Mouse (Mus musculus) adrenal gland, postnatal 0 days (tissue): ENCODE results near the gene Mib2. TPM values are rescaled to one million over a fixed set of nuclear protein-coding genes. Genes with fewer than 3 reads are reported as not detected.

ENCODE experiments used
- polyA plus RNA-seq: library from polyadenylated mRNA; unstranded; fragments of >200 nt; fragmentation: Nextera tagmentation; extraction: Ambion mirVana; gene quantifications from 2 replicates; pipeline ENCODE4 v1.2.1, GENCODE M21; 2015

The Mib2 gene
- polyA plus RNA-seq = 22.3 and 24.1 TPM in 2 replicates

GRCm38 (mm10) chr4:155668689-155669597 is at the start of gene Mib2:
Mib2 (minus strand) TSS chr4:155669198.

DNA sequence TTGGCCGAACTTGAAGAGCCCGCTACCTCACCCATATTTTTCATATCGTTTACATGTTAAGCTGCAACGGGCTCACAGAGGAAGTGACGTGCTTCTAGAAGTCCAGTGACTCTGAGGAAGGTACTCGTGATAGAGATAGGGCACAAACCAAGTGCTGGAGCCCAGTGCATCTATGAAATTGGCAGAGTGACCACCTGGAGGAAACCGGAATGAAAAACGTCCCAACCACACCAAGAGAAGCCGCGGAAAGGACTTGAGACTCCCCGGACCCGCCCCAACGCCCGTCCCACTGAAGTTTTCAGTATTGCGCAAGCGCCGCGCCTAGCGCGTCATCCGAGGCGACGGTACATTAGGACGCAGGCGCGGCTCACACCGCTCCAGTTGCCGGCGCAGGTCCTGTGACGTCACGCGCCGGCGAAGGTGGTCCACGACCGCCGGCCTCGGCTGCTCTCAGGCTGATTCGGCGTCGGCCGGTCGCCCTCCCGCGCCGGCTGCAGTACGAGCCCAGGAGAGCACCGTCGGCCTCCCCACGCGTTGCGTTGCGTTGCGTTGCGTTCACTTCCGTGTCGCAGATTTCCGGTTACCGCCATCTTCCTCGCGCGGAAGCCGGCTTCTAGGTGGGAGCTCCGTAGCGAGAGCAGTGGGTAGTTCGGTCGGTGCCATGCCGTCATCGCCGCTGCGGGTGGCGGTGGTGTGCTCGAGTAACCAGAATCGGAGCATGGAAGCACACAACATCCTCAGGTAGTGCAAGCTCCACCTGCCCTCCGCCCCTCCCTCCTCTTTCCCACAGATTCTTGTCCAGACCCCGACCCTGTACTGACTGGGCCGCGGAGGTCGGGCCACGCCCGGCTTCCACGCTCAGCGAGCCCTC is 36.0 kb upstream of the Mib2 start, which contains the start of gene Ssu72:
Gene Ssu72, plus strand, starts transcription at position 80 of the 871 bp plus-strand sequence.

GRCm38 (mm10) chr4:155694111-155694481 is 25.1 kb upstream of the Mib2 start, which contains the start of gene Fndc10:
Fndc10 (plus strand) TSS chr4:155694342.

DNA sequence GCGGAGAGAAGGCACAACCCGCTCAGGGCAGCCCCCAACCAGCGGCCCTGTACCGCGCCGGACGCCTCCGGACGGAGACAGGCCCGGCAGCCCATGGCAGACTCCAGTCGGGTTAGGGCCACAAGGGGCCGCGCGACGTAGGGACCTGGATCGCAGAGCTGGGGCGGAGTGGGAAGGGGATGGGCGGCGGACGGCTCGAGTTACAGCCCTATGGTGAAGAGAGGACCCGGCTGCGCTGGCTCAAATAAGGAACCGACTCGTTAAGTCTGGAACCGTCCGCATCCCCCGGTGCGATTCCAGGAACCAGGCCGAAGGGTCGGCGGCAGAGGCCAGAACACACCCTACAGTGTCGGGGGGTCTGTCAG is 15.9 kb downstream of the Mib2 start, which contains the start of gene Mmp23:
Gene Mmp23, minus strand, starts transcription at position 299 of the 365 bp plus-strand sequence.

DNA sequence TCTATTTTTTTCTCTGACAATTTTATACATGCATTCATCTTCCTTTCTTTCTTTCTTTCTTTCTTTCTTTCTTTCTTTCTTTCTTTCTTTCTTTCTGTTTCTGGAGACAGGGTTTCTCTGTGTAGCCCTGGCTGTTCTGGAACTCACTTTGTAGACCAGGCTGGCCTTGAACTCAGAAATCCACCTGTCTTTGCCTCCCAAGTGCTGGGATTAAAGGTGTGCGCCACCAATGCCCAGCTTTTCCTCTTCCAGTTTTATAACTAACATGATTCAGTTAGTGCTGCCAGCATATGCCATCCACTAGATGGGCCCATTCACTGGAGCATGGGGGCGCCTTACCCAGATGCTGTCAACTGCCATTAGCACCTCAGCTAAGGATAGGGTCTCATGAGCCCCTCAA is 23.7 kb downstream of the Mib2 start, which contains the start of gene Gm10563:
Gene Gm10563, minus strand, starts transcription at position 101 of the 400 bp plus-strand sequence.

GRCm38 (mm10) chr4:155624338-155625291 is 44.4 kb downstream of the Mib2 start, which contains the start of gene Cdk11b:
Cdk11b (plus strand) TSS chr4:155624854.

Other genes starting within 250 kb of the Mib2 start
- gene Tmem52, start 200.1 kb downstream of the Mib2 start, polyA plus RNA-seq = 6.4 and 21.3 TPM in 2 replicates
- gene Gnb1, start 177.8 kb downstream of the Mib2 start, polyA plus RNA-seq = 289 and 296 TPM in 2 replicates
- gene Nadk, start 106.8 kb downstream of the Mib2 start, polyA plus RNA-seq = 69.7 and 136 TPM in 2 replicates
- 5.8 and 7.8 TPM in 2 replicates for gene Slc35e2, start 67.8 kb downstream of the Mib2 start, polyA plus RNA-seq
- 40.5 and 62.6 TPM in 2 replicates for gene Cdk11b, start 44.3 kb downstream of the Mib2 start, polyA plus RNA-seq
- not detected in 2 replicates for gene Gm10563, start 23.8 kb downstream of the Mib2 start, polyA plus RNA-seq
- gene Mmp23, start 15.8 kb downstream of the Mib2 start, polyA plus RNA-seq = 73.1 and 96.3 TPM in 2 replicates
- gene Fndc10, start 25.1 kb upstream of the Mib2 start, polyA plus RNA-seq = 26.3 and 55.7 TPM in 2 replicates
- gene Ssu72, start 35.6 kb upstream of the Mib2 start, polyA plus RNA-seq = 224 and 227 TPM in 2 replicates
- 0.79 and 1.4 TPM in 2 replicates for gene Tmem240, start 65.6 kb upstream of the Mib2 start, polyA plus RNA-seq
- 32.3 and 51.0 TPM in 2 replicates for gene Atad3a, start 91.9 kb upstream of the Mib2 start, polyA plus RNA-seq
- gene Vwa1, start 105.5 kb upstream of the Mib2 start, polyA plus RNA-seq = 8.0 and 13.1 TPM in 2 replicates
- gene Tmem88b, start 116.7 kb upstream of the Mib2 start, polyA plus RNA-seq = 0.19 and 0.60 TPM in 2 replicates
- gene Ankrd65, start 121.2 kb upstream of the Mib2 start, polyA plus RNA-seq = 0.15 TPM in 1 of 2 replicates, not detected in the other
- 301 and 408 TPM in 2 replicates for gene Mrpl20, start 133.7 kb upstream of the Mib2 start, polyA plus RNA-seq
- gene Ccnl2, start 143.3 kb upstream of the Mib2 start, polyA plus RNA-seq = 73.0 and 127 TPM in 2 replicates
- gene Aurkaip1, start 162.1 kb upstream of the Mib2 start, polyA plus RNA-seq = 316 and 348 TPM in 2 replicates
- 159 and 249 TPM in 2 replicates for gene Mxra8, start 170.5 kb upstream of the Mib2 start, polyA plus RNA-seq
- gene Dvl1, start 178.2 kb upstream of the Mib2 start, polyA plus RNA-seq = 11.9 and 14.2 TPM in 2 replicates
- gene Tas1r3, start 194.2 kb upstream of the Mib2 start, polyA plus RNA-seq = 0.14 and 0.16 TPM in 2 replicates
- 7.7 and 9.1 TPM in 2 replicates for gene Cptp, start 200.2 kb upstream of the Mib2 start, polyA plus RNA-seq
- 30.5 and 36.0 TPM in 2 replicates for gene Ints11, start 200.3 kb upstream of the Mib2 start, polyA plus RNA-seq
- gene Pusl1, start 222.6 kb upstream of the Mib2 start, polyA plus RNA-seq = 26.3 and 34.6 TPM in 2 replicates
- 10.5 and 15.9 TPM in 2 replicates for gene Acap3, start 222.6 kb upstream of the Mib2 start, polyA plus RNA-seq